Mouse (Mus musculus) embryonic facial prominence, embryonic 12.5 days (tissue): ENCODE measurements at regions not wholly inside any gene's neighbourhood (a gene's known extent, or its start where the extent isn't known, plus 50 kb on each side); places are given as distances from the start of the nearest gene placed in this dataset.

Experiments
- ATAC-seq: fragments of 200-750 bp; cut with Nextera tagmentation; 2 replicates; pipeline ENCODE4 v1.8.0; 2017; ENCODE audit not compliant: insufficient number of reproducible peaks, insufficient read depth, low FRiP score, low TSS enrichment
- H3K27ac ChIP-seq: fragments of 300-500 bp; sonication (generic); 2 replicates; pipeline ENCODE4 v1.5.1; 2016; ENCODE audit warnings: mild to moderate bottlenecking
- H3K27me3 ChIP-seq: fragments of 300-500 bp; sonication (generic); 2 replicates; pipeline ENCODE4 v1.6.1; 2016; ENCODE audit warnings: mild to moderate bottlenecking, moderate library complexity
- H3K36me3 ChIP-seq: fragments of 300-500 bp; sonication (generic); 2 replicates; pipeline ENCODE4 v1.6.1; 2016; ENCODE audit warnings: mild to moderate bottlenecking
- H3K4me1 ChIP-seq: fragments of 300-500 bp; sonication (generic); 2 replicates; pipeline ENCODE4 v1.6.1; 2016
- H3K4me2 ChIP-seq: fragments of 300-500 bp; sonication (generic); replicated peaks from 2 replicates; pipeline ENCODE4 v1.6.1; 2016; ENCODE audit warnings: mild to moderate bottlenecking, moderate library complexity
- H3K4me3 ChIP-seq: fragments of 300-500 bp; sonication (generic); 2 replicates; pipeline ENCODE4 v1.5.1; 2016; ENCODE audit warnings: mild to moderate bottlenecking
- H3K9ac ChIP-seq: fragments of 300-500 bp; sonication (generic); 2 replicates; pipeline ENCODE4 v1.6.1; 2016; ENCODE audit warnings: mild to moderate bottlenecking, moderate library complexity
- H3K9me3 ChIP-seq: fragments of 300-500 bp; sonication (generic); 2 replicates; pipeline ENCODE4 v1.6.1; 2016; ENCODE audit warnings: mild to moderate bottlenecking, moderate library complexity
- WGBS: fragments of 180-500 bp; shearing (Covaris S2); methylation state at CpG from one replicate; pipeline ENCODE4 v1.1.7; 2016; 5-methylcytosine and 5-hydroxymethylcytosine counted together

DNA sequence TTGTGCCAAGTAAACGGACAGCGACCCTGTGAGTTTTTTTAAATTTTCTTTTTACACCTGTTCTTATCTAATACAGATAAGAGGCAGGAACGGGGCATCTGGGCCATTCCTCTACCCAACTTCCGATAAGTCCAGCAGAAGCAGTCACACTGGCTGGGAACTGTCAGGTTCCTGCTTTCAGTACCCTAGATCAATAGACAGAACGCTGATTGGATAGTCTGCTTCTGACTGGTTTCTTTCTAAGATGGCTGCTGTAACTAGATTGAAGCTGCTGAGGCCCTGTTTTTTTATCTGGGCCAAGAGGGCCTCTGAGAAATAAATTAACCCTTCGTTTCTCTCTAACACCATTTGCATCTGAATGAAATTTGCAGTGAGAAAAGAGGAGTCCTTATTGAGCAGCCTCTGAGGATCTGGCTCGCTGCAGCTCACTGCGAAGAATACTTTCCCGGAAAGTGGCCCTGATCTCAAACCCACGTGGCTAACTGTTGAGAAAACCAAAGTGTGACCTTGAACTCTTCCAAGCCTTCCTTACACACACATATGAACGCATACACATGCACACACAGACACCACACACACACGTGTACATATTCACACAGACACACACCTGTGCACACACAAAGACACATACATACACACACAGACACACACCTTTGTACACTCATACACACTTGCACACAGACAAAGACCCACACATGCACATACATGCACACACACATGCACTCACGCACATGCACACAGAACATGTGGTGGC is 253.8 kb downstream of the Irs2 start:
- Histone ChIP-seq H3K27ac (no peak overlapping the region), H3K4me2 (no peak overlapping the region), H3K9me3 (no peaks in the 10 kb centered on the region), H3K9ac (no peak overlapping the region), H3K4me3 (no peak overlapping the region), H3K36me3 (no peaks in the 10 kb centered on the region), H3K4me1 (no peaks in the 10 kb centered on the region), H3K27me3 (no peaks in the 10 kb centered on the region)
- 81% methylated on average over 13 of the region's 13 CpGs for WGBS
- peak; percentile 41; the same call in 1 of the 2 replicates for ATAC-seq

DNA sequence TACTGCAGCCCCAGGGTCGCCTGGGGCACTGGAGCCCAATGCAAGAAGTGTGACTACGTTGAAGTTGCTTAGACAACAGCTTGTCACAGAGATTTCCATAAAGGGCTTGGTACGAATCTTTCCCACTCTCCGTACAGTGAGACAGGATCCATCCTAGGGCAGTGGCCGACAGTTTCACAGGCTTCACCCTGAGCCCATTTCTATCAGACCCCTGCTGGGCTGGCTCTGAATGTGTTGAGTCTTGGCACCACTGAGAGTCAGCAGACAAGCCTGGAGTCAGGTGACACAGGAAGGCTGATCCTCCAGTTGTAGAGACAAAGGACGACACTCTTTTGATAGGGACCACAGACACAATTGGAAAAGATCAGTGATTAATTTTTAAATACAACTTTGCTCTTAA is 255.2 kb downstream of the Irs2 start:
- H3K4me2 ChIP-seq, result no peak overlapping the region
- ATAC-seq, result no peak
- no peaks in the 10 kb centered on the region for H3K4me1 ChIP-seq
- H3K9me3 ChIP-seq, result no peaks in the 10 kb centered on the region
- no peak overlapping the region for H3K9ac ChIP-seq
- H3K27ac ChIP-seq, result no peak overlapping the region
- no peaks in the 10 kb centered on the region for H3K27me3 ChIP-seq
- no peak overlapping the region for H3K4me3 ChIP-seq
- WGBS, result 73% methylated on average over 6 of the region's 6 CpGs
- H3K36me3 ChIP-seq, result no peaks in the 10 kb centered on the region

DNA sequence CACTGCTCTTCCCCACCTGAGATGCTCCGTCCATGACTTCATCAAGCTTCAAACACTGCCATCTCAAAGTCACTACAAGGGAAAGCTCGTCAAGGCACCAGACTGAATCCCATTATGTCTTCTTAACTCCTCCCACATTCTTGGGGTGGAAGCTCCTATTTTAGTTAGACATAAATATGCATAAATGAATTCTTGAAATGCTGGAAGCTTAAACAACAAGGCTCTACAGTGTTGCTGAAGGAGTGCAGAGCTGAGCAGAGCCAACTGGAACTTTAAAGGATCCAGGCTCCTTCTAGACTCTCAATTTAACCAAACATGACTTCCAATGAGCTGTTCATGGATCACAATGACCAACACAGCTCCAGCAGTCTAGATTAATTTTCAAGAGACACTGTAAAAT is 261.1 kb downstream of the Irs2 start:
- no peak overlapping the region for H3K27ac ChIP-seq
- no peaks in the 10 kb centered on the region for H3K4me1 ChIP-seq
- no peaks in the 10 kb centered on the region for H3K9me3 ChIP-seq
- H3K27me3 ChIP-seq, result 0 out of 2 replicates have a peak, but pooled peaks cover 4% of the 10 kb centered on the region
- no peak for ATAC-seq
- WGBS, result 63% methylated on average over 2 of the region's 2 CpGs
- H3K9ac ChIP-seq, result no peak overlapping the region
- no peak overlapping the region for H3K4me2 ChIP-seq
- H3K4me3 ChIP-seq, result no peak overlapping the region
- no peaks in the 10 kb centered on the region for H3K36me3 ChIP-seq

DNA sequence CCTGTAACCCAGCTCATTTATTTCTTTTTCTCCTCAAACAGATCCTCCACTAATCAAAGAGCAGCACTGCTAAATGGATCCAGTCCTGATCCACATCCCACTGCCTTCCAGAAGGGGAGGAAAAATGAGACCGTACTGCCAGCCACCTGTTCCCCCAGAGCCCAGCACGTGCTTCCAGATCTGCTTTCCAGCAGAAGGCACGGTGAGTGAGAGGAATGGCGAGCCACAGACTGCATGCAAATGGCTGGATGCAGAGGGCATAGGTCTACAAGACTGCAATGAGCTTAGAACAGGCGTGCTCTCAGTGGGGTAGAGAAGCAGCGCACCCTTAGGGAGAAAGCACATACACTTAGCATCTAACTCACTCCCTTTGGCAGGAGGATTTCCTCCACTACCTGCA is 265.0 kb downstream of the Irs2 start:
- 0 out of 2 replicates have a peak, but pooled peaks cover 4% of the 10 kb centered on the region for H3K27me3 ChIP-seq
- no peak overlapping the region for H3K4me2 ChIP-seq
- WGBS, result 61% methylated on average over 6 of the region's 6 CpGs
- H3K4me1 ChIP-seq, result no peaks in the 10 kb centered on the region
- H3K9me3 ChIP-seq, result no peaks in the 10 kb centered on the region
- no peak overlapping the region for H3K27ac ChIP-seq
- H3K9ac ChIP-seq, result no peak overlapping the region
- H3K36me3 ChIP-seq, result no peaks in the 10 kb centered on the region
- no peak overlapping the region for H3K4me3 ChIP-seq
- ATAC-seq, result no peak

DNA sequence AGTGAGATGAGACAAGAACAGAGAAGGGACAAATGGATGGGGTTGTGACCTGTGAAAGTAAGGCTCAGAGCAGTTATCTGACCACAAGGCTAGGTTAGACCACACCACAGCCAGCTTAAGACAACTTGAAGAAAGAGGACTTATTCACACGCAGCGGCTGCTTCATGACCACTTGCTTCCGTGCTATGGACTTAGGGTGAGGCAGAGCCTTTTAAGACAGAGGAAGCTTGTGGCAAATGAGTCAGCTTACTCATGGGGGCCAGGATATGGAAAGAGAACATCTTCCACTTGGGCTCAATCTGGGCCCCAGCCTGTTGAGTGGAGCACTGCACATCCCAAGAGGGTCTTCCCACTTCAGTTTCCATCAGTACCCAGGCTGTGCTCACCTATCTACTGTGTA is 267.4 kb downstream of the Irs2 start:
- Histone ChIP-seq H3K4me2 (no peak overlapping the region), H3K36me3 (no peaks in the 10 kb centered on the region), H3K9me3 (no peaks in the 10 kb centered on the region), H3K9ac (no peak overlapping the region), H3K4me1 (no peaks in the 10 kb centered on the region), H3K27ac (no peak overlapping the region), H3K27me3 (0 out of 2 replicates have a peak, but pooled peaks cover 4% of the 10 kb centered on the region), H3K4me3 (no peak overlapping the region)
- no peak for ATAC-seq
- WGBS, result 96% methylated on average over 3 of the region's 3 CpGs

DNA sequence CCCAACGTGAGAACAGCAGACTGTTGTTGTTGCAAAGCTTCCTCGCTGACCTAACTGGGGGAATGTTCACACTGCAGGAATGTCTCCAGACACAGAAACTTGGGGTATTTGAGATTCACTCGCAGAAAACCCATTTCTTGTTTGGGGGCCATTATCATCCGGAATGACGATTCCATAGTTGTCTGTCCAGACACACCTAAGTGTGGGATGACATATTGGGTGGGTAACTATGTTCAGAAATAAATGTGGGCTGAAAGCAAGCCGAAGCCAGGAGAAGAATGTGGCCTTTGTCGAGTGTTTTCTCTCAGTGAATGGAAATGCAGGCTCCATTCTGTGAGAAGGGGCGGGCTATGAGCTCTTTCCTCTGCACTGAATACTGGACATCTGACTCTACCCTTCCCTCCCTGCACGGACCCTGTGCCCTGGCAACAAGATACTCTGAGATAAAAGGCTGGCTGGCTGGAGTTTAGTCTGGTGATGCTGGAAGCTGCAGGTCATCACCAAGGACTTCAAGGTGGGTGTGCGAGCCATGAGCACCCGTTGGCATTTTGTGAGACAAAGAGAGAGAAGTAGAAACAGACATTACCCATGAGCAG is 269.7 kb downstream of the Irs2 start:
- H3K9me3 ChIP-seq, result no peaks in the 10 kb centered on the region
- WGBS, result 49% methylated on average over 11 of the region's 11 CpGs
- H3K4me3 ChIP-seq, result no peak overlapping the region
- H3K36me3 ChIP-seq, result no peaks in the 10 kb centered on the region
- H3K4me1 ChIP-seq, result no peaks in the 10 kb centered on the region
- H3K27me3 ChIP-seq, result 0 out of 2 replicates have a peak, but pooled peaks cover 4% of the 10 kb centered on the region
- no peak overlapping the region for H3K9ac ChIP-seq
- no peak for ATAC-seq
- H3K27ac ChIP-seq, result no peak overlapping the region
- no peak overlapping the region for H3K4me2 ChIP-seq

- Histone ChIP-seq H3K27ac (no peak overlapping the region), H3K4me2 (no peak overlapping the region), H3K36me3 (no peaks in the 10 kb centered on the region), H3K4me3 (no peak overlapping the region), H3K9me3 (no peaks in the 10 kb centered on the region), H3K9ac (no peak overlapping the region), H3K27me3 (no peaks in the 10 kb centered on the region), H3K4me1 (no peaks in the 10 kb centered on the region)
- no peak for ATAC-seq
- WGBS, result 62% methylated on average over 4 of the region's 4 CpGs
These were observed 273.5 kb downstream of the Irs2 start for GRCm38 (mm10) chr8:10734746-10735145.

DNA sequence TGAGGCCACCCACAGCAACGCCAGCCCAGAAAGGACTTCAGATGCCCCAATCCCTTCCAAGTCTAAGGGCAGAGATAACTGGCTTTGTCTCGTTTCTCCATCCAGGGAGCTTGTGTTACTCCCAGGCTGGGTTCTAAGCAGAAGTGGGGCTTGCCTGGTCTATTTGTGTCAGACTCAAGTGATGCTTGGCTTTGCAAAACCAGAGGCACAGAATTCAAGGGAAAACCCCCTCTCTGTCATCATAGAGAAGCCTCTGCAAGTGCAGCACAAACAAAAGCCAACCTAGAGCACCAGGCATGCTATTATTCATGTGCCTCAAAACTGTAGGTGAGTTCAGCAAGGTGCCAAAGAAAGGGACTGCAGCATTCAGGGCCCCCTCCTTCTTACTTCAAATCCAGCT is 284.9 kb downstream of the Irs2 start:
- H3K4me1 ChIP-seq, result no peaks in the 10 kb centered on the region
- no peaks in the 10 kb centered on the region for H3K9me3 ChIP-seq
- 63% methylated on average over 2 of the region's 2 CpGs for WGBS
- H3K4me2 ChIP-seq, result no peak overlapping the region
- no peaks in the 10 kb centered on the region for H3K27me3 ChIP-seq
- H3K9ac ChIP-seq, result no peak overlapping the region
- ATAC-seq, result no peak
- no peaks in the 10 kb centered on the region for H3K36me3 ChIP-seq
- no peak overlapping the region for H3K27ac ChIP-seq
- no peak overlapping the region for H3K4me3 ChIP-seq

DNA sequence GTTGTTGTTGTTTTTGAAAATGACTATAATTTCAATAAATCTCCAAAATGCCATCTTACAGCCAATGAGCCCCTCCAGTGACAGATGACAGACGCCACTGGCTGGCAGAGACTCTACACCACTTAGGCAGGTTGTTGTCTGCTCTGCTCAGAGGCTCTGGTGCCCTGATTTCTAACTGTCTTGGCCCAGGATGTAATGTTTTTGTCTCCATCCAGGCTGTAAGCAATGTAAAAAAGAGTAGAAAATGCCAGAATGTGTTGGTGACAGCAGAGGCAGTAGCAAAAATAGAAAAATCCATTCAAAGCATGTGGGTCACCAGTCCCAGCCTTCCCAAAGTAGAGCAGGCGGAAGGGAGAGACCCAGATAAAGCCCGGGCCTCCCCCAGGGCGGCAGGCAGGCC is 285.5 kb downstream of the Irs2 start:
- Histone ChIP-seq H3K4me2 (no peak overlapping the region), H3K27me3 (no peaks in the 10 kb centered on the region), H3K9ac (no peak overlapping the region), H3K27ac (no peak overlapping the region), H3K4me3 (no peak overlapping the region), H3K36me3 (no peaks in the 10 kb centered on the region), H3K9me3 (no peaks in the 10 kb centered on the region), H3K4me1 (no peaks in the 10 kb centered on the region)
- no peak for ATAC-seq
- WGBS, result 82% methylated on average over 4 of the region's 4 CpGs

DNA sequence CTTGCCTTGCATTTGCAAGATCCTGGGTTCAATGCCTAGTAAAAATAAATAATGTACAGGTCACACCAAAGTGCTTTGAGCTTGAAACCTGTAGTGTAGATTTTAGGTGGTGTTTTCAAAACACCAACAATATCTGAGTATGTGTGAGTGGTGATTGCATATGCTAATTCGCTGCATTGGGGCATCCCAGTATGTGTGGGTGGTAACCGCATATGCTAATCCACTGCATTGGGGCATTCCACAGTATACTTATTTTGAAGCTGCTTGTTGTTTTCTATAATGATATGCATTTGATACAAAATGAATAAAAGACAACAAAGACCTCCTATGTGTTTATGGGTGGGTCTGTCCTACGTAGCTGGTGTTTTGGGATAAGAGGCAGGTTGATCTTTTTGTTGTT is 285.9 kb downstream of the Irs2 start:
- Histone ChIP-seq H3K9ac (no peak overlapping the region), H3K4me2 (no peak overlapping the region), H3K36me3 (no peaks in the 10 kb centered on the region), H3K9me3 (no peaks in the 10 kb centered on the region), H3K4me3 (no peak overlapping the region), H3K27ac (no peak overlapping the region), H3K27me3 (no peaks in the 10 kb centered on the region), H3K4me1 (no peaks in the 10 kb centered on the region)
- WGBS, result 98% methylated on average over 3 of the region's 3 CpGs
- ATAC-seq, result no peak

- Histone ChIP-seq H3K27ac (no peak overlapping the region), H3K27me3 (0 out of 2 replicates have a peak, but pooled peaks cover 3% of the 10 kb centered on the region), H3K4me1 (no peaks in the 10 kb centered on the region), H3K4me3 (no peak overlapping the region), H3K4me2 (no peak overlapping the region), H3K36me3 (no peaks in the 10 kb centered on the region), H3K9me3 (no peaks in the 10 kb centered on the region), H3K9ac (no peak overlapping the region)
- ATAC-seq, result peak; percentile 47; the same call in 1 of the 2 replicates
- 70% methylated on average over 10 of the region's 10 CpGs for WGBS
These were observed 287.0 kb downstream of the Irs2 start for GRCm38 (mm10) chr8:10721146-10721862.

- Histone ChIP-seq H3K9me3 (no peaks in the 10 kb centered on the region), H3K27ac (no peak overlapping the region), H3K9ac (no peak overlapping the region), H3K27me3 (0 out of 2 replicates have a peak, but pooled peaks cover 3% of the 10 kb centered on the region), H3K4me1 (no peaks in the 10 kb centered on the region), H3K4me2 (no peak overlapping the region), H3K4me3 (no peak overlapping the region), H3K36me3 (no peaks in the 10 kb centered on the region)
- ATAC-seq, result no peak
- 93% methylated on average over 3 of the region's 3 CpGs for WGBS
These were observed 287.9 kb downstream of the Irs2 start for GRCm38 (mm10) chr8:10720398-10720797.
